Mouse (Mus musculus): ENCODE measurements around the gene Wfdc6b.

DNA sequence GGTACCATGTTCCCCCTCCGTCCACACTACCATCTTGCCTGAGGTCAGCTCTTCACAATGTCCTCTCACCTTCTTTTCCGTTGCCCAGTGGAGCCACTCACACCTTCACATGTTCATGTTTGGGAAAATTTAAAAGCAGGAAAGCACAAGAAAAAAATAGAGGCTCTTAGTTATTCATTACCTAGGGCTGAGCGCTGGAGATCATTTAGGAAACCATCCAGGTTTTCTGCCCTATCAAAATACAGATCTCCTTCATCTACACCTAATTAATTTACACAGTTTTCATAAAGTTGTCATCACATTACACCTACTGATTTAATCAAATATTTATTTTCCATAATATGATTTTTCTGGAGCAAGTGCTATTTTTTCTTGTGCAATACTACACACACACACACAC lies 25.4 kb downstream of the Wfdc6b start, which contains the start of gene Wfdc16:
- TF ChIP-seq POLR2A (IDR thresholded peaks at IDR 0.05; ENCODE audit: borderline replicate concordance, insufficient read depth, low read length) (no peak), CTCF (IDR thresholded peaks at IDR 0.05; ENCODE audit: borderline replicate concordance, insufficient read depth, low read depth, low read length) (no peak)
